Mouse (Mus musculus) stomach, postnatal 0 days (tissue): ENCODE results near the gene Fam89b.

ENCODE experiments used
- CTCF ChIP-seq: IDR thresholded peaks from 2 replicates; pipeline ENCODE4 v1.5.1; 2016; ENCODE audit warnings: antibody characterized with exemption, low read depth, mild to moderate bottlenecking, moderate library complexity
- EP300 ChIP-seq: optimal IDR thresholded peaks from 2 replicates; pipeline ENCODE3; 2016; ENCODE audit warnings: antibody characterized with exemption

GRCm38 (mm10) chr19:5767271-5767670 lies 37.8 kb upstream of the Fam89b start:
- TF ChIP-seq CTCF (no peak), EP300 (no peak)
